Mouse (Mus musculus) kidney, adult 2 months (tissue): Measurements from ENCODE around the gene 2310033P09Rik. TPM values are rescaled to one million over a fixed set of nuclear protein-coding genes. Genes with fewer than 3 reads are reported as not detected.
A peak's percentile ranks its signal among the peaks of the same experiment; 100 is the strongest.

Experiments
- DNase-seq: peaks from one replicate; pipeline ENCODE4 v3.0.0; 2021
- H3K27ac ChIP-seq: fragments of 200-500 bp; 2 replicates; pipeline ENCODE4 v1.5.1; 2012; ENCODE audit warnings: low read depth, low read length, control low read depth, inconsistent platforms; ENCODE audit not compliant: insufficient read depth
- H3K27me3 ChIP-seq: fragments of 200-500 bp; replicated peaks from 2 replicates; pipeline ENCODE4 v1.6.1; 2012; ENCODE audit warnings: mild to moderate bottlenecking, moderate library complexity, low read length, inconsistent platforms; ENCODE audit not compliant: control insufficient read depth, insufficient read depth
- H3K36me3 ChIP-seq: fragments of 200-500 bp; 2 replicates; pipeline ENCODE4 v1.6.1; 2012; ENCODE audit warnings: mild to moderate bottlenecking, moderate library complexity, low read length, inconsistent platforms; ENCODE audit not compliant: control insufficient read depth, insufficient read depth
- H3K4me1 ChIP-seq: fragments of 200-500 bp; 2 replicates; pipeline ENCODE4 v1.6.1; 2011; ENCODE audit warnings: low read length; ENCODE audit not compliant: control insufficient read depth, insufficient read depth
- H3K4me3 ChIP-seq: fragments of 200-500 bp; 2 replicates; pipeline ENCODE4 v1.5.1; 2011; ENCODE audit warnings: mild to moderate bottlenecking, low read depth, low read length, control low read depth; ENCODE audit not compliant: insufficient read depth
- CTCF ChIP-seq: fragments of 200-500 bp; conservative IDR thresholded peaks from 2 replicates; pipeline ENCODE4 v1.5.1; 2011; ENCODE audit warnings: low read depth, mild to moderate bottlenecking, control low read depth, low read length, moderate library complexity, mixed read lengths; ENCODE audit not compliant: insufficient read depth, insufficient read length
- POLR2A ChIP-seq: fragments of 200-500 bp; IDR thresholded peaks from one replicate; pipeline ENCODE4 v1.6.1; 2011; ENCODE audit warnings: low read depth, low read length, control low read depth
- WGBS: fragments of 180-500 bp; shearing (Covaris S2); methylation state at CpG from one replicate; pipeline ENCODE4 v1.1.7; 2018; 5-methylcytosine and 5-hydroxymethylcytosine counted together
- polyA plus RNA-seq: library from polyadenylated mRNA; depleted of rRNA; stranded (reverse); fragments of >200 nt; gene quantifications from 2 replicates; pipeline ENCODE4 v1.2.3, GENCODE M21; 2012

2310033P09Rik gene
- polyA plus RNA-seq, 1 experiment = 22.1 TPM

DNA sequence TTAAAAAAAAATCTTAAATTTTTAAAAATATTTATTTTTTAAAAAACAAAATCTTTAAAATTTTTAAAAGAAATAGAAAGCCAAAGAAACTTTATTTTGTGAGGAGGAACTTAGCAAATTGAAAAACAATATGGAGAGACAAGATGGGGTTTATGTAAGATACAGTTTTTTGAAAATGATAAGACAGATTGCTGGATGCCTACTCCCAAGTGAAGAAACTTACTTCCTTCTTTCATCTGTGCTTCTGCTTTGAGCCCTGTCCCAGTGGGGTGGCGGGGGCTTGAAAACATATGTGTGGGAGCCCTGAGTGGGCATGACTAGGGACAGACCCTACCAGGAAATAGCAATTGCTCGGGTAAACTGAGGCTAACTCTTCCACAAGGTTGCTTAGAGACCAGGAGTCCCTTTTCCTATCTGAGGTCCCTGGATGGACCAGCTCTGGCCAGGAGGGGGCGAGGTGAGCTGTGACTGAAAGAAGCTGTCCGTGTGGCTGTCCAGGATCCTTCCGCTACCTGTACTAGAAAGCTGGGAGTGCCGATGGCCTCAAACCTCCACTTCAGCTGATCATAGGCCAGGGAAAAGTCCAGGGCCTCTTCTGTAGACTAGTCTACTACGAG is 22.1 kb downstream of the 2310033P09Rik start:
- peak; percentile 82 for DNase-seq
- H3K27me3 ChIP-seq = no peaks in the 10 kb centered on the region
- H3K36me3 ChIP-seq = no peaks in the 10 kb centered on the region
- H3K4me1 ChIP-seq = peaks cover 19% of the 10 kb centered on the region
- 14% methylated on average over 7 of the region's 7 CpGs for WGBS
- H3K4me3 ChIP-seq = no peak overlapping the region
- H3K27ac ChIP-seq = no peak overlapping the region
- TF ChIP-seq CTCF = peak; percentile 80
- no peak for TF ChIP-seq POLR2A

DNA sequence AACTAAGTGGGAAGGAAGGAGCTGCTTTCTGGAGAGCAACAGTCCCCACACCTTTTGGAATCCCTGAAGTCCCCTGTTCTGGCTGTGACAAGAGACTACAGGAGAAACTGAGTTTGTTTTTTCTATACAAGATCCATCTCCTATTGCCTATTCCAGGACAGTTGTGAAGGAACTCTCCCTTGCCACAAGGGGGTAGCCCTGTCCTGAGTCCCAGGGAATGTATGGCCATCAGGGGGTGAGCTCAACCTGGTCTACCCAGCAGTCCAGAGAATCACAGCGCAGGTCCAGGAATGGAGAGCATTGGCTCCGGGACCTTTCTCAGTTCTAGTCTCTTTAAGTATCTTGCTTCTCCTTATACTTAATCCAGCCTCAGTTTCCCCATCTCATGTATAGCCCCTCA is 24.7 kb downstream of the 2310033P09Rik start:
- Histone ChIP-seq H3K4me1 (0 out of 2 replicates have a peak, but pooled peaks cover 4% of the 10 kb centered on the region), H3K36me3 (no peaks in the 10 kb centered on the region), H3K4me3 (no peak overlapping the region), H3K27me3 (no peaks in the 10 kb centered on the region), H3K27ac (no peak overlapping the region)
- DNase-seq = no peak
- TF ChIP-seq CTCF = no peak
- TF ChIP-seq POLR2A = no peak
- 72% methylated on average over 2 of the region's 2 CpGs for WGBS

GRCm38 (mm10) chr11:59238525-59239427 is 30.7 kb downstream of the 2310033P09Rik start:
- H3K36me3 ChIP-seq = no peaks in the 10 kb centered on the region
- DNase-seq = peak; percentile 75
- H3K27me3 ChIP-seq = no peaks in the 10 kb centered on the region
- TF ChIP-seq POLR2A = no peak
- TF ChIP-seq CTCF = peak; percentile 63
- H3K4me3 ChIP-seq = no peak overlapping the region
- 10% methylated on average over 15 of the region's 15 CpGs for WGBS
- H3K4me1 ChIP-seq = no peaks in the 10 kb centered on the region
- H3K27ac ChIP-seq = no peak overlapping the region

DNA sequence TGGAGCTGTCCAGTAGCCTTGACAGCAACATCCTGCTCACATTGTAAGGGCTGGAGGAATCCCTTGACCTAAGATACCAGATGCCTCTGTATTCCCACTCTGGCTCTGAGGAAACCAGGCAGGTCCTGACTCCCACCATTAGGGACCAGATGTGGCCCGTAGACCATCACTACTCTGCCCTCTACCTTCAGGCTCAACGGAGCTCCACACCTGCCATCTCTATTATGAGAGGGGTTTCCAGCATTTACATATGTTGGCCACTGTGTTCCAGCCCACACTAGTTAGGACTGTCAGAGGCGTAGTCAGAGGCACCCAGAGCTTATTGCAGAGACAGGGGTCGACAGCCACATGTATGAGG is 31.3 kb downstream of the 2310033P09Rik start:
- WGBS = 56% methylated on average over 4 of the region's 4 CpGs
- no peak overlapping the region for H3K4me3 ChIP-seq
- no peak for DNase-seq
- no peaks in the 10 kb centered on the region for H3K4me1 ChIP-seq
- no peak for TF ChIP-seq POLR2A
- TF ChIP-seq CTCF = no peak
- H3K27me3 ChIP-seq = no peaks in the 10 kb centered on the region
- H3K36me3 ChIP-seq = no peaks in the 10 kb centered on the region
- H3K27ac ChIP-seq = no peak overlapping the region

- H3K36me3 ChIP-seq = no peaks in the 10 kb centered on the region
- WGBS = 79% methylated on average over 4 of the region's 4 CpGs
- TF ChIP-seq POLR2A (no peak), CTCF (no peak)
- no peak for DNase-seq
- H3K27ac ChIP-seq = no peak overlapping the region
- H3K27me3 ChIP-seq = no peaks in the 10 kb centered on the region
- H3K4me3 ChIP-seq = no peak overlapping the region
- H3K4me1 ChIP-seq = no peaks in the 10 kb centered on the region
These were observed 31.7 kb downstream of the 2310033P09Rik start for GRCm38 (mm10) chr11:59239796-59240195.

GRCm38 (mm10) chr11:59241841-59242240 is 33.7 kb downstream of the 2310033P09Rik start:
- H3K4me1 ChIP-seq = no peaks in the 10 kb centered on the region
- no peak overlapping the region for H3K4me3 ChIP-seq
- H3K36me3 ChIP-seq = no peaks in the 10 kb centered on the region
- 42% methylated on average over 3 of the region's 3 CpGs for WGBS
- H3K27ac ChIP-seq = no peak overlapping the region
- no peak for DNase-seq
- no peak for TF ChIP-seq POLR2A
- no peak for TF ChIP-seq CTCF
- H3K27me3 ChIP-seq = no peaks in the 10 kb centered on the region

DNA sequence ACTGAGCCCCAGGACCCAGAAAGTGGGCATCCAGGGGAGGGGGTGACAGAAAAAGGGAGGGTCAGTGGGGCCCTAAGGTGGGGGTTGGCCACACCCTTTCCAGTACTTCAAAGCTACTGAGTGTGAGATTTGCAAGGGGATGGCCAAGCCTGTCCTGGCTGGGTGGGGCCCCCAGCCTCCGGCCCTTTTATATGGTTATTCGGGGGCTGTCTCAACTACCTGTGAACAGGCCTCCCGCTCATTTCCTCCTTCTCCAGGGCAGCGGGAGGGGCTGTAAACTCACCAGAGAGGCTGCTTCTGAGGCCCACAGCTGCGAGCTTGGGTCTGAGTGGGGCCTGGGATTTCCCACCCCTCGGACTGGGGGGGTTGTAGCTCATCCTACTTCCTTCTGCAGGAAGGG is 35.7 kb downstream of the 2310033P09Rik start:
- WGBS = 39% methylated on average over 6 of the region's 6 CpGs
- DNase-seq = no peak

More for the DNA sequence above, 35.7 kb downstream of the 2310033P09Rik start:
- H3K36me3 ChIP-seq = no peaks in the 10 kb centered on the region
- H3K27ac ChIP-seq = no peak overlapping the region
- TF ChIP-seq CTCF (no peak), POLR2A (no peak)
- no peak overlapping the region for H3K4me3 ChIP-seq
- H3K4me1 ChIP-seq = no peaks in the 10 kb centered on the region
- no peaks in the 10 kb centered on the region for H3K27me3 ChIP-seq
